Mouse (Mus musculus) colon, adult 2 months (tissue): Measurements from ENCODE around the gene Pcyt1b. TPM values are rescaled to one million over a fixed set of nuclear protein-coding genes. Genes with fewer than 3 reads are reported as not detected.

ENCODE experiments used
- polyA plus RNA-seq: library from polyadenylated mRNA; depleted of rRNA; stranded (reverse); fragments of >200 nt; gene quantifications from 2 replicates; pipeline ENCODE4 v1.2.3, GENCODE M21; 2012; rRNA removed

The Pcyt1b gene
- 0.22 and 0.26 TPM in 2 replicates for polyA plus RNA-seq

GRCm38 (mm10) chrX:93654218-93655002 is at the start of gene Pcyt1b:
Gene Pcyt1b (plus strand): TSS chrX:93654863.

DNA sequence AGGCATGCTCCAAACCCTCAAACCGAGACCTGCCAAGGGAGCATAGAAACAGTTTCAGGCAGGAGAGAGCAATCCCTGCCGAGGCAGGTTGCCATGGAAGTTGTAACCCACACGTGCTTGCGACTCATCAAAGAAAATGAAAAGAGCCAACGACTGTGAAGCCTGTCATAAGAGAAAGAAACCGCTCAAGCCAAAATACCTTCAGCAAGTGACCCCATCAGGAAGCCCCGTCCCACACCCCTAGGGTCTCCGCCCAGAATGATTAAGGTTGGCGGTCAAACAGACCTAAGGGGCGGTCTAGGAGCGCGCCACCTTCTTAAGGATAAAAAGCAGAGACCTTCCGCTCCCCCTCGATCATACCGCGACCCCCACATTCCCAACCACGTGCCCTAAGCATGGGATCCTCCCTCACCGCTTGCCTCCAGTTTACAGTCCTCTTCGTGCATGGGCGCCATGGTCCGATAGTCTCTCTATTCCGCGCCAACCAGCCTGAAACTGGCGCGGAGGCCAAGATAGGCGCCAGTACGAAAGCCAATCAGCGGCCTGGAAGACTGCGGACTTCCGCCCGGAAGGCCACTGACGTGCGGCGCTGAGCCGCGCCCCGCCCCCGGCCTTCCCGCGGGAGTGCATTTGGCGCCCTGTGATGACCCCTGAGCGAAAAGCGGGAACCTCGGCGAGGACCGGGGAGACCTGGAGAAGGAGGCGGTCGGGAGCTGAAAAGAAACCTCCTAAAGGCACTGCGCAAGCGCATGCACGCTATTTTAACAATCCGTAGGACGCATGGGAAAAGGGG is 22.8 kb upstream of the Pcyt1b start, which contains the start of gene Pola1:
Pola1 (minus strand) TSS at position 499 of the 793 bp plus-strand sequence.

Other genes with a start within 250 kb of the Pcyt1b start
- 0.22 and 0.29 TPM in 2 replicates for gene Pola1, start 22.7 kb upstream of the Pcyt1b start, polyA plus RNA-seq
- gene Pdk3, start 177.3 kb downstream of the Pcyt1b start, polyA plus RNA-seq, result 12.0 and 12.3 TPM in 2 replicates